Mouse (Mus musculus): ENCODE data around the gene Pi4k2a.

DNA sequence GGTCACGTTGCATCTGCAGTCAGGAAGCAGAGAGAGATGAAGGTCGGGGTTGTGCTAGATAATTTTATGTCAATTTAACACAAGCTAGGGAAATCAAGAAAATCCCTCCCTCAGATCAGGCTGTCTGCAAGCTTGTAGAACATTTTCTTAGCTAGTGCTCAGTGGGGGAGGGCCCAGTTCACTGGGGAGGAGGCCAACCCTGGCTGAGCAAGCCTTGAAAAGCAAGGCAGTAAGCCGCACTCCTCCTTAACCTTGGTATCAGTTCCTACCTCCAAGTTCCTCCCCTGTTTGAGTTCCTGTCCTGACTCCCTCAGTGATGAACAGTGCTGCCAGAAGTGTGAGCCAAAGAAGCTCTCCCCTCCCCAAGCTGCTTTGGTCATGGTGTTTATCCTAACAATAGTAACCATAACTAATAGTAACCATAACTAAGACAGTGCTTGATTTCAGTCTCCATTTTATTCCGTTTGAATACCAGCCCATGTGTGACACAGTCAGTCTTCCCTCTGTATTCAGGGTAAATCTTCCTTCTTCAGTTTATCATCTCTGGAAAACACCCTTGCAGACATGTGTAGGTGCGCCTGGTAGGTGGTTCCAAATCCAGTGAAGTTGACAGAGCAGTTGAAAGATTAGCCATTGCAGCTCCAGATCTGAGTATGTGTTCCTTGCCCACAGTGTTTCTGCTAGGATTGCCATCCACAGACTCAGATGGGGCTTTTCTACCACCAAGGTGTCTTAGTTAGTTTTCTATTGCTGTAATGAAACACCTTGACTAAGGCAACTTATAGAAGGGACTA, 49.7 kb downstream of the Pi4k2a start:
- TF ChIP-seq ELF1 (IDR thresholded peaks at IDR 0.05; ENCODE audit: low read depth, low read length) = no peak
- TF ChIP-seq CTCF (conservative IDR thresholded peaks at IDR 0.05 in 1 of 2, IDR thresholded peaks at IDR 0.05 in 1 of 2; ENCODE audit: low read depth in 2 of 2, low read length in 2 of 2) = no peak
- no peak for TF ChIP-seq MAX (IDR thresholded peaks at IDR 0.05; ENCODE audit: low read length)
- no peak for TF ChIP-seq TCF12 (IDR thresholded peaks at IDR 0.05; ENCODE audit: low read depth, low read length)
- TF ChIP-seq POLR2A (IDR thresholded peaks at IDR 0.05; ENCODE audit: low read depth, low read length) = no peak
- no peak for TF ChIP-seq HCFC1 (IDR thresholded peaks at IDR 0.05; ENCODE audit: low read depth, low read length)
